ENCODE assay signal across 9 mouse cellular contexts in genomic region chr17:35556812-35557211, GRCm38 (mm10). TPM values are rescaled to one million over a fixed set of nuclear protein-coding genes. Genes with fewer than 3 reads are reported as not detected.
DNase-seq lines count a peak whose midpoint lies in the region; ATAC-seq and TF ChIP-seq lines count a peak whose summit lies in the region.
"Had no signal": no experiment of that assay in that cellular context is flagged by ENCODE, and none has a peak within 500 bp of the region (broad histone marks: within the 10 kb centered on the region; RNA-seq: fewer than 3 reads in every experiment).

No protein-coding gene starts in this region.

- no peaks in the 10 kb centered on the region for H3K36me3 ChIP-seq in hindbrain, embryonic 11.5 days (ENCODE audit: control insufficient read depth, insufficient read depth, low read length)
- H3K36me3 ChIP-seq in hindbrain, embryonic 13.5 days = no peaks in the 10 kb centered on the region
- no peaks in the 10 kb centered on the region for H3K36me3 ChIP-seq in G1E (replicated peaks)
- no peaks in the 10 kb centered on the region for H3K36me3 ChIP-seq in liver, postnatal 0 days (replicated peaks; ENCODE audit: insufficient read depth, low read length)

- H3K9me3 ChIP-seq in hindbrain, embryonic 11.5 days (ENCODE audit: control insufficient read depth, low read length) = no peaks in the 10 kb centered on the region
- H3K9me3 ChIP-seq in hindbrain, embryonic 13.5 days = no peaks in the 10 kb centered on the region
- H3K9me3 ChIP-seq in G1E (replicated peaks) = 0 out of 2 replicates have a peak, but pooled peaks cover 3% of the 10 kb centered on the region
- H3K9me3 ChIP-seq in liver, postnatal 0 days (ENCODE audit: low read length) = no peaks in the 10 kb centered on the region

- H3K27me3 ChIP-seq in hindbrain, embryonic 11.5 days (ENCODE audit: control insufficient read depth, insufficient read depth, low read length) = no peaks in the 10 kb centered on the region
- no peaks in the 10 kb centered on the region for H3K27me3 ChIP-seq in hindbrain, embryonic 13.5 days
- H3K27me3 ChIP-seq in G1E (ENCODE audit: insufficient read depth, low read length) = peaks cover 8% of the 10 kb centered on the region; the same call in 1 of the 2 replicates
- no peaks in the 10 kb centered on the region for H3K27me3 ChIP-seq in liver, postnatal 0 days (ENCODE audit: insufficient read depth, low read length)

- H3K27ac ChIP-seq in hindbrain, embryonic 11.5 days (ENCODE audit: low read depth, low read length) = no peak overlapping the region
- no peak overlapping the region for H3K27ac ChIP-seq in hindbrain, embryonic 13.5 days
- peak overlapping the region; percentile 77 for H3K27ac ChIP-seq in embryonic fibroblast, embryonic 13.5 days (ENCODE audit: insufficient read depth, low read length)
- no peak overlapping the region for H3K27ac ChIP-seq in liver, postnatal 0 days (ENCODE audit: low read depth)

- peak; percentile 72 for DNase-seq in hindbrain, embryonic 11.5 days (ENCODE audit: low spot score)
- DNase-seq in 416B (ENCODE audit: low read depth) = peak; percentile 57
- DNase-seq in G1E (ENCODE audit: low spot score) = no peak
- DNase-seq in liver, postnatal 0 days = peak; percentile 53
- peak; percentile 70 for DNase-seq in testis, postnatal 10 days (ENCODE audit: low spot score)
- no peak for DNase-seq in cerebellum, adult 11 months

- TF ChIP-seq CTCF in G1E (IDR thresholded peaks at IDR 0.05; ENCODE audit: low read depth, low read length) = peak; percentile 78
- peak; percentile 59; the same call in 1 of the 2 replicates for TF ChIP-seq CTCF in embryonic fibroblast, embryonic 13.5 days (IDR thresholded peaks at IDR 0.05; ENCODE audit: borderline replicate concordance, insufficient read depth, low read length)
- TF ChIP-seq CTCF in liver, postnatal 0 days (IDR thresholded peaks at IDR 0.05; ENCODE audit: low read depth) = peak; percentile 78

- H3K4me2 ChIP-seq in hindbrain, embryonic 11.5 days (replicated peaks; ENCODE audit: low read depth, low read length) = no peak overlapping the region
- H3K4me2 ChIP-seq in hindbrain, embryonic 13.5 days = no peak overlapping the region
- H3K4me2 ChIP-seq in liver, postnatal 0 days (ENCODE audit: low read depth, low read length) = no peak overlapping the region

- no peak overlapping the region for H3K9ac ChIP-seq in hindbrain, embryonic 11.5 days (ENCODE audit: low read depth, low read length)
- no peak overlapping the region for H3K9ac ChIP-seq in hindbrain, embryonic 13.5 days
- H3K9ac ChIP-seq in liver, postnatal 0 days (replicated peaks) = no peak overlapping the region

- ATAC-seq in hindbrain, embryonic 11.5 days (ENCODE audit: low FRiP score) = no peak
- ATAC-seq in hindbrain, embryonic 13.5 days (ENCODE audit: low FRiP score) = no peak
- ATAC-seq in G1E (ENCODE audit: extremely low read depth, insufficient number of reproducible peaks, low FRiP score, poor library complexity, severe bottlenecking) = no peak
- ATAC-seq in liver, postnatal 0 days = peak; percentile 77

- no peaks in the 10 kb centered on the region for H3K4me1 ChIP-seq in hindbrain, embryonic 11.5 days (replicated peaks; ENCODE audit: control insufficient read depth, insufficient read depth, low read length)
- H3K4me1 ChIP-seq in hindbrain, embryonic 13.5 days (replicated peaks) = no peaks in the 10 kb centered on the region
- H3K4me1 ChIP-seq in G1E (ENCODE audit: insufficient read depth, low read depth, low read length) = no peaks in the 10 kb centered on the region
- peaks cover 3% of the 10 kb centered on the region; the same call in 1 of the 2 replicates for H3K4me1 ChIP-seq in embryonic fibroblast, embryonic 13.5 days (ENCODE audit: control insufficient read depth, insufficient read depth, low read length)
- no peaks in the 10 kb centered on the region for H3K4me1 ChIP-seq in liver, postnatal 0 days (ENCODE audit: insufficient read depth)

- TF ChIP-seq POLR2A in embryonic fibroblast, embryonic 13.5 days (IDR thresholded peaks at IDR 0.05; ENCODE audit: low read depth, low read length) = no peak

- 32% methylated on average over 5 of the region's 5 CpGs for WGBS in hindbrain, embryonic 11.5 days
- 27% methylated on average over 5 of the region's 5 CpGs for WGBS in hindbrain, embryonic 13.5 days
- 19% methylated on average over 5 of the region's 5 CpGs for WGBS in liver, postnatal 0 days (ENCODE audit: insufficient replicate concordance)

- TF ChIP-seq EP300 in liver, postnatal 0 days (IDR thresholded peaks at IDR 0.05; ENCODE audit: low read depth) = no peak

- no peak overlapping the region for H3K4me3 ChIP-seq in hindbrain, embryonic 11.5 days (ENCODE audit: low read depth, low read length)
- H3K4me3 ChIP-seq in hindbrain, embryonic 13.5 days = no peak overlapping the region
- H3K4me3 ChIP-seq in G1E (ENCODE audit: low read depth, low read length) = no peak overlapping the region
- no peak overlapping the region for H3K4me3 ChIP-seq in embryonic fibroblast, embryonic 13.5 days (ENCODE audit: insufficient read depth, low read length)
- no peak overlapping the region for H3K4me3 ChIP-seq in liver, postnatal 0 days (ENCODE audit: low read depth, low read length)
- H3K4me3 ChIP-seq: erythroblast, embryonic 14.5 days had no signal

RNA-seq across cellular contexts. Expression of gene Cdsn, which starts 4.9 kb away (rescaled TPM):
- 0.06 and 0.20 TPM in 2 replicates for polyA plus RNA-seq in hindbrain, embryonic 11.5 days (2014; fragmentation: Nextera tagmentation; extraction: Ambion mirVana)
- polyA plus RNA-seq in hindbrain, embryonic 13.5 days (2015; fragmentation: Nextera tagmentation; extraction: Ambion mirVana) = 0.12 and 0.14 TPM in 2 replicates
- total RNA-seq in G1E (2014; fragmentation: Nextera tagmentation) (not detected in 2 replicates), G1E (2017) (not detected in 2 replicates)
- polyA plus RNA-seq in G1E (2012) = not detected in 2 replicates
- polyA plus RNA-seq in embryonic fibroblast, embryonic 13.5 days (2011; ENCODE audit: insufficient read length, low read depth, missing spikeins) = 19.8 and 28.6 TPM in 2 replicates
- polyA plus RNA-seq in liver, postnatal 0 days (2015; fragmentation: Nextera tagmentation; extraction: Ambion mirVana) = not detected in 2 replicates
- polyA plus RNA-seq: erythroblast, embryonic 14.5 days had no signal

RNA-seq across cellular contexts. Expression of gene 2300002M23Rik, which starts 10.4 kb away (rescaled TPM):
- polyA plus RNA-seq in hindbrain, embryonic 11.5 days (2014; fragmentation: Nextera tagmentation; extraction: Ambion mirVana) = not detected in 2 replicates
- polyA plus RNA-seq in hindbrain, embryonic 13.5 days (2015; fragmentation: Nextera tagmentation; extraction: Ambion mirVana) = not detected in 2 replicates
- not detected in 2 replicates for total RNA-seq in G1E (2014; fragmentation: Nextera tagmentation)
- total RNA-seq in G1E (2017) = 0.27 TPM in 1 of 2 replicates, not detected in the other
- polyA plus RNA-seq in G1E (2012) = not detected in 2 replicates
- polyA plus RNA-seq in embryonic fibroblast, embryonic 13.5 days (2011; ENCODE audit: insufficient read length, low read depth, missing spikeins) = not detected in 2 replicates
- not detected in 2 replicates for polyA plus RNA-seq in liver, postnatal 0 days (2015; fragmentation: Nextera tagmentation; extraction: Ambion mirVana)
- polyA plus RNA-seq: erythroblast, embryonic 14.5 days had no signal

RNA-seq across cellular contexts. Expression of gene Psors1c2, which starts 23.8 kb away (rescaled TPM):
- polyA plus RNA-seq in hindbrain, embryonic 11.5 days (2014; fragmentation: Nextera tagmentation; extraction: Ambion mirVana) = 0.67 and 0.97 TPM in 2 replicates
- 0.68 and 1.4 TPM in 2 replicates for polyA plus RNA-seq in hindbrain, embryonic 13.5 days (2015; fragmentation: Nextera tagmentation; extraction: Ambion mirVana)
- total RNA-seq in G1E (2014; fragmentation: Nextera tagmentation) = not detected in 2 replicates
- 0.22 TPM in 1 of 2 replicates, not detected in the other for total RNA-seq in G1E (2017)
- polyA plus RNA-seq in G1E (2012) = 1.1 TPM in 2 replicates
- polyA plus RNA-seq in embryonic fibroblast, embryonic 13.5 days (2011; ENCODE audit: insufficient read length, low read depth, missing spikeins) = 0.63 TPM in 1 of 2 replicates, not detected in the other
- 0.13 TPM in 1 of 2 replicates, not detected in the other for polyA plus RNA-seq in liver, postnatal 0 days (2015; fragmentation: Nextera tagmentation; extraction: Ambion mirVana)

RNA-seq across cellular contexts. Expression of gene Cchcr1, which starts 39.9 kb away (rescaled TPM):
- 8.3 and 8.9 TPM in 2 replicates for polyA plus RNA-seq in hindbrain, embryonic 11.5 days (2014; fragmentation: Nextera tagmentation; extraction: Ambion mirVana)
- 6.3 and 7.6 TPM in 2 replicates for polyA plus RNA-seq in hindbrain, embryonic 13.5 days (2015; fragmentation: Nextera tagmentation; extraction: Ambion mirVana)
- total RNA-seq in G1E (2014; fragmentation: Nextera tagmentation) = 13.3 and 14.1 TPM in 2 replicates
- total RNA-seq in G1E (2017) = 12.3 and 12.5 TPM in 2 replicates
- polyA plus RNA-seq in G1E (2012) = 18.7 and 19.3 TPM in 2 replicates
- 18.6 and 22.8 TPM in 2 replicates for polyA plus RNA-seq in embryonic fibroblast, embryonic 13.5 days (2011; ENCODE audit: insufficient read length, low read depth, missing spikeins)
- 3.0 and 3.5 TPM in 2 replicates for polyA plus RNA-seq in liver, postnatal 0 days (2015; fragmentation: Nextera tagmentation; extraction: Ambion mirVana)

RNA-seq across cellular contexts. Expression of gene Tcf19, which starts 40.2 kb away (rescaled TPM):
- polyA plus RNA-seq in hindbrain, embryonic 11.5 days (2014; fragmentation: Nextera tagmentation; extraction: Ambion mirVana) = 49.4 and 50.8 TPM in 2 replicates
- 14.9 and 15.4 TPM in 2 replicates for polyA plus RNA-seq in hindbrain, embryonic 13.5 days (2015; fragmentation: Nextera tagmentation; extraction: Ambion mirVana)
- 67.4 and 74.5 TPM in 2 replicates for total RNA-seq in G1E (2014; fragmentation: Nextera tagmentation)
- 29.8 and 37.2 TPM in 2 replicates for total RNA-seq in G1E (2017)
- 62.1 and 63.4 TPM in 2 replicates for polyA plus RNA-seq in G1E (2012)
- polyA plus RNA-seq in embryonic fibroblast, embryonic 13.5 days (2011; ENCODE audit: insufficient read length, low read depth, missing spikeins) = 25.5 and 30.6 TPM in 2 replicates
- polyA plus RNA-seq in liver, postnatal 0 days (2015; fragmentation: Nextera tagmentation; extraction: Ambion mirVana) = 19.6 and 20.6 TPM in 2 replicates

Comparison
In these comparisons a context has a peak if more than half of its experiments do, and no peak if none do; other contexts are left out.
1. DNase-seq: peak in hindbrain, embryonic 11.5 days (single experiment), 416B (single experiment), liver, postnatal 0 days (single experiment) and testis, postnatal 10 days (single experiment); none in G1E (single experiment) and cerebellum, adult 11 months (single experiment).
2. RNA of gene Cdsn, which starts 4.9 kb away (polyA plus RNA-seq): 19.8 to 28.6 TPM in embryonic fibroblast, embryonic 13.5 days; 0.06 to 0.20 TPM in hindbrain, embryonic 11.5 days, 0.12 to 0.14 TPM in hindbrain, embryonic 13.5 days, not detected in liver, postnatal 0 days and not detected in G1E; every median in the first group is over 10 times any median in the second.
3. Peak in every context shown above with its lines, with median percentiles within 50 percentile points of each other: CTCF ChIP-seq.